In the genomic region with DNA sequence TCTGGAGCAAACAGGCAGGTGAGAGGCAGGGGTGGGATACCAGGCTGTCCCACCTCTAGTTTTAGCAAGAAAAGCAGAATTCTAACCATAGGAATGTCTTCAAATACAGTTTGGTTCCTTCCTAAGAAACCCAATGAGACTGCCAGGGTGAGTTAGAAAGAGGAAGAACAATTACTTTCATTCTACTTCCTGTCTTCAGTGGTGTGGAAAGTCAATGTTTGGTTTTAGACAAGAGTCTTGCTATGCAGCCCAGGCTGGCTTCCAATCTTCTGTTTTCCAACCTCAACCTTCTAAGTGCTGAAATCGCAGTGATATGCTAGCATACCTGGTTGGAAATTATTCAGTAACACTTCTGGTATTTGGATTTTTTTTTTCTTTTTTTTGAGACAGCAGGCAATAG, we compare ENCODE assay signal across 19 mouse cellular contexts.
A peak's percentile ranks its signal among the peaks of the same experiment; 100 is the strongest.
DNase-seq lines count a peak whose midpoint lies in the region; ATAC-seq and TF ChIP-seq lines count a peak whose summit lies in the region.
"Had no signal": no experiment of that assay in that cellular context is flagged by ENCODE, and none has a peak within 500 bp of the region (broad histone marks: within the 10 kb centered on the region; RNA-seq: fewer than 3 reads in every experiment).

No protein-coding gene starts in this region.

- DNase-seq in lung, adult 2 months = no peak
- no peak for DNase-seq in midbrain, embryonic 14.5 days
- no peak for DNase-seq in left cerebral cortex, postnatal 4 days
- DNase-seq in adrenal gland, postnatal 10 days = no peak
- DNase-seq: adrenal gland, postnatal 14 days; cerebellum, adult 8-10 months; cerebellum, postnatal 36 days; heart, postnatal 4 days; kidney, postnatal 25 days; right cerebral cortex, postnatal 25 days; thymus, postnatal 25 days had no signal

- H3K4me3 ChIP-seq in lung, embryonic 15.5 days = no peak overlapping the region
- H3K4me3 ChIP-seq in lung, adult 2 months (replicated peaks; ENCODE audit: extremely low read depth, low read depth, low read length) = no peak overlapping the region
- no peak overlapping the region for H3K4me3 ChIP-seq in midbrain, embryonic 12.5 days
- no peak overlapping the region for H3K4me3 ChIP-seq in midbrain, embryonic 14.5 days (replicated peaks; ENCODE audit: low read depth, low read length)
- H3K4me3 ChIP-seq: embryonic facial prominence, embryonic 15.5 days; heart, embryonic 15.5 days; layer of hippocampus, adult 2 months had no signal

- H3K4me2 ChIP-seq in lung, embryonic 15.5 days = no peak overlapping the region
- H3K4me2 ChIP-seq in midbrain, embryonic 12.5 days (replicated peaks) = no peak overlapping the region
- no peak overlapping the region for H3K4me2 ChIP-seq in midbrain, embryonic 14.5 days (ENCODE audit: low read length)
- H3K4me2 ChIP-seq: embryonic facial prominence, embryonic 15.5 days; heart, embryonic 15.5 days had no signal

- peaks cover 18% of the 10 kb centered on the region for H3K4me1 ChIP-seq in lung, embryonic 15.5 days
- peaks cover 6% of the 10 kb centered on the region for H3K4me1 ChIP-seq in lung, adult 2 months (ENCODE audit: control insufficient read depth, insufficient read depth, low read length)
- peaks cover 8% of the 10 kb centered on the region; the same call in 1 of the 2 replicates for H3K4me1 ChIP-seq in midbrain, embryonic 12.5 days
- peaks cover 3% of the 10 kb centered on the region; the same call in 1 of the 2 replicates for H3K4me1 ChIP-seq in midbrain, embryonic 14.5 days (ENCODE audit: control insufficient read depth, insufficient read depth, low read length)

- 51% methylated on average over 1 of the region's 1 CpGs for WGBS in lung, embryonic 15.5 days
- 64% methylated on average over 1 of the region's 1 CpGs for WGBS in lung, adult 2 months
- WGBS in midbrain, embryonic 12.5 days = 87% methylated on average over 1 of the region's 1 CpGs
- WGBS in midbrain, embryonic 14.5 days = 88% methylated on average over 1 of the region's 1 CpGs

- intact Hi-C loops in left cerebral cortex, postnatal 4 days (cut with DNase I) = no loop called here

- no peak for ATAC-seq in lung, embryonic 15.5 days (ENCODE audit: borderline replicate concordance, extremely low read depth, low FRiP score, low TSS enrichment)
- no peak for ATAC-seq in midbrain, embryonic 12.5 days (ENCODE audit: low FRiP score, low read depth)
- no peak for ATAC-seq in midbrain, embryonic 14.5 days (ENCODE audit: low FRiP score, low TSS enrichment)
- ATAC-seq in megakaryocyte, adult 5-6 weeks (ENCODE audit: poor library complexity, severe bottlenecking) = peak; percentile 88
- ATAC-seq: forebrain, embryonic 14.5 days; hindbrain, postnatal 0 days had no signal

- H3K9ac ChIP-seq in lung, embryonic 15.5 days = no peak overlapping the region
- H3K9ac ChIP-seq in midbrain, embryonic 12.5 days (replicated peaks) = no peak overlapping the region
- no peak overlapping the region for H3K9ac ChIP-seq in midbrain, embryonic 14.5 days (replicated peaks; ENCODE audit: low read length)
- H3K9ac ChIP-seq: embryonic facial prominence, embryonic 15.5 days; heart, embryonic 15.5 days had no signal

- no peaks in the 10 kb centered on the region for H3K27me3 ChIP-seq in lung, embryonic 15.5 days
- no peaks in the 10 kb centered on the region; the same call in 1 of the 2 replicates for H3K27me3 ChIP-seq in midbrain, embryonic 12.5 days
- no peaks in the 10 kb centered on the region for H3K27me3 ChIP-seq in midbrain, embryonic 14.5 days (ENCODE audit: control insufficient read depth, insufficient read depth, low read length)
- H3K27me3 ChIP-seq: embryonic facial prominence, embryonic 15.5 days; heart, embryonic 15.5 days had no signal

- H3K36me3 ChIP-seq in lung, embryonic 15.5 days = no peaks in the 10 kb centered on the region
- no peaks in the 10 kb centered on the region for H3K36me3 ChIP-seq in midbrain, embryonic 12.5 days
- H3K36me3 ChIP-seq in midbrain, embryonic 14.5 days (ENCODE audit: control insufficient read depth, insufficient read depth, low read length) = no peaks in the 10 kb centered on the region
- H3K36me3 ChIP-seq: embryonic facial prominence, embryonic 15.5 days; heart, embryonic 15.5 days had no signal

- no peaks in the 10 kb centered on the region for H3K9me3 ChIP-seq in lung, embryonic 15.5 days
- H3K9me3 ChIP-seq in midbrain, embryonic 12.5 days = no peaks in the 10 kb centered on the region
- H3K9me3 ChIP-seq in midbrain, embryonic 14.5 days (ENCODE audit: control insufficient read depth, low read length) = no peaks in the 10 kb centered on the region
- H3K9me3 ChIP-seq: embryonic facial prominence, embryonic 15.5 days; heart, embryonic 15.5 days had no signal

- no peak for TF ChIP-seq CTCF in lung, adult 2 months (IDR thresholded peaks at IDR 0.05; ENCODE audit: insufficient read depth, low read length)

- H3K27ac ChIP-seq in lung, embryonic 15.5 days = peak overlapping the region; percentile 75
- H3K27ac ChIP-seq in midbrain, embryonic 12.5 days (replicated peaks) = 0 out of 2 replicates have a peak overlapping the region, but pooled peaks have one; percentile 17
- H3K27ac ChIP-seq in midbrain, embryonic 14.5 days (replicated peaks; ENCODE audit: low read depth, low read length) = no peak overlapping the region
- H3K27ac ChIP-seq: embryonic facial prominence, embryonic 15.5 days; heart, embryonic 15.5 days; hindbrain, postnatal 0 days; layer of hippocampus, adult 2 months had no signal

- no peak for TF ChIP-seq POLR2A in lung, adult 2 months (IDR thresholded peaks at IDR 0.05; ENCODE audit: borderline replicate concordance, extremely low read depth, low read depth, low read length)
